Mouse (Mus musculus) left cerebral cortex, adult 8-10 months (tissue): ENCODE measurements around the gene AI837181. TPM values are rescaled to one million over a fixed set of nuclear protein-coding genes. Genes with fewer than 3 reads are reported as not detected.

Source experiments
- DNase-seq, 2 experiments: peaks; one replicate each; pipeline ENCODE4 v3.0.0; 2022; ENCODE audit warnings: low spot score in 2 of 2
- total RNA-seq, 4 experiments: library from RNA; stranded (reverse); gene quantifications; 2 replicates each; pipeline ENCODE4 v1.2.4; 2022

The AI837181 gene
- total RNA-seq, 4 experiments from 2014 or later = 70.4 to 79.1 (median 75.0) TPM

GRCm38 (mm10) chr19:5413840-5414239, 11.1 kb upstream of the AI837181 start:
- DNase-seq = no peak

GRCm38 (mm10) chr19:5414534-5414957, 10.4 kb upstream of the AI837181 start:
- DNase-seq = no peak

GRCm38 (mm10) chr19:5418750-5419466, 6.0 kb upstream of the AI837181 start:
- no peak for DNase-seq

- no peak for DNase-seq
These were observed 5.3 kb upstream of the AI837181 start for GRCm38 (mm10) chr19:5419630-5420029.

GRCm38 (mm10) chr19:5420579-5420978, 4.4 kb upstream of the AI837181 start:
- DNase-seq = no peak

GRCm38 (mm10) chr19:5421784-5422183, 3.2 kb upstream of the AI837181 start:
- no peak for DNase-seq

GRCm38 (mm10) chr19:5422267-5422666, 2.7 kb upstream of the AI837181 start:
- DNase-seq = no peak

- no peak for DNase-seq
These were observed 2.0 kb upstream of the AI837181 start for GRCm38 (mm10) chr19:5422895-5423443.

- DNase-seq = no peak
These were observed 1.4 kb upstream of the AI837181 start for GRCm38 (mm10) chr19:5423561-5423960.

- DNase-seq = peak in 1 of 2 experiments; percentile 50
These were observed 707 bp upstream of the AI837181 start for GRCm38 (mm10) chr19:5424092-5424781.

- DNase-seq = no peak
These were observed 1.1 kb downstream of the AI837181 start for GRCm38 (mm10) chr19:5425906-5426565.

- no peak for DNase-seq
These were observed 1.8 kb downstream of the AI837181 start for GRCm38 (mm10) chr19:5426640-5427290.

- DNase-seq = no peak
These were observed 3.1 kb downstream of the AI837181 start for GRCm38 (mm10) chr19:5428083-5428482.

GRCm38 (mm10) chr19:5429219-5429618, 4.3 kb downstream of the AI837181 start:
- DNase-seq = no peak

- no peak for DNase-seq
These were observed 4.9 kb downstream of the AI837181 start for GRCm38 (mm10) chr19:5429806-5430205.

GRCm38 (mm10) chr19:5430408-5430807, 5.5 kb downstream of the AI837181 start:
- DNase-seq = no peak

- no peak for DNase-seq
These were observed 7.0 kb downstream of the AI837181 start for GRCm38 (mm10) chr19:5431911-5432464.

- DNase-seq = no peak
These were observed 8.3 kb downstream of the AI837181 start for GRCm38 (mm10) chr19:5432992-5433852.

- no peak for DNase-seq
These were observed 9.0 kb downstream of the AI837181 start for GRCm38 (mm10) chr19:5433951-5434350.

- DNase-seq = no peak
These were observed 19.5 kb downstream of the AI837181 start for GRCm38 (mm10) chr19:5444371-5444908.
